Mouse (Mus musculus) left cerebral cortex, adult 2 months (tissue): Measurements from ENCODE around the gene Efcab8. TPM values are rescaled to one million over a fixed set of nuclear protein-coding genes. Genes with fewer than 3 reads are reported as not detected.
"Not testable (repeated sequence)": the region's sequence is repeated elsewhere in the genome, so short reads cannot be mapped to it uniquely, and the experiment has no call there.

Experiments used
- DNase-seq, 2 experiments: peaks; one replicate each; pipeline ENCODE4 v3.0.0; 2021 to 2022; ENCODE audit warnings: low spot score in 2 of 2, mixed read lengths in 1 of 2; ENCODE audit errors: extremely low spot score in 1 of 2
- H3K27ac ChIP-seq: fragments of 200-600 bp; 2 replicates; pipeline ENCODE4 v1.8.1; 2022
- H3K4me3 ChIP-seq: fragments of 200-600 bp; 2 replicates; pipeline ENCODE4 v1.8.1; 2022
- CTCF ChIP-seq: fragments of 200-600 bp; IDR thresholded peaks from 2 replicates; pipeline ENCODE4 v1.8.1; 2022; ENCODE audit warnings: antibody characterized with exemption, mild to moderate bottlenecking, moderate library complexity
- intact Hi-C: fragments of 180-260 bp; cut with DNase I; formaldehyde crosslinking; loops from one replicate; pipeline ENCODE4 v1.15.1; 2025
- total RNA-seq, 2 experiments: library from RNA; stranded (reverse); gene quantifications; 2 replicates each; pipeline ENCODE4 v1.2.3; 2021

The Efcab8 gene
- total RNA-seq, 2 experiments from 2014 or later = 0.16 to 0.38 TPM

- Histone ChIP-seq H3K4me3 (peak overlapping the region; percentile 17), H3K27ac (no peak overlapping the region)
- intact Hi-C loops = no loop called here
- no peak for TF ChIP-seq CTCF
- peak; percentile 53 to 63 for DNase-seq
Measured at GRCm38 (mm10) chr2:153778638-153779362, 931 bp upstream of the Efcab8 start.

DNA sequence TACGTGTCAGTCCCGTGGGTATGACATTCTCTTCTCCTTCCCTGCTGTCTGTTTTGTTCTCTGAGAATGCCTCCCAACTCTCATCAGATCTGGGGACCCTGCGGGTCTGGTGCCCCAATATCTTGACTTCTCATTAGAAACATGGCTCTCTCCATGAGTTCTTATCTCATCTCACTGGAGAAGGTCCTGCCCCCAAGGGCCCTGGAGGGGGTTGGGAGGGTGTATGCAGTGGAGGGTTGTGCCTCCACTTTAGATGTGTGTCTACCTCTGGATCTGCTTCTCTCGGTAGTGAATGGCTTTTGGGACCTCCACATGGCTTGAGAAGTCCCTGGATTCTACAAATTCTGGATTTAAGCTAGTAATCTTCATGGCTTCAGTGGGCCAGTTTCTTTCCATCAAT lies 1.4 kb downstream of the Efcab8 start:
- no peak for TF ChIP-seq CTCF
- Histone ChIP-seq H3K4me3 (no peak overlapping the region), H3K27ac (no peak overlapping the region)
- no peak for DNase-seq
- intact Hi-C loops = no loop called here

GRCm38 (mm10) chr2:153784668-153785067 lies 4.9 kb downstream of the Efcab8 start:
- intact Hi-C loops = no loop called here
- H3K27ac ChIP-seq = no peak overlapping the region
- no peak for DNase-seq
- no peak overlapping the region for H3K4me3 ChIP-seq
- TF ChIP-seq CTCF = no peak

DNA sequence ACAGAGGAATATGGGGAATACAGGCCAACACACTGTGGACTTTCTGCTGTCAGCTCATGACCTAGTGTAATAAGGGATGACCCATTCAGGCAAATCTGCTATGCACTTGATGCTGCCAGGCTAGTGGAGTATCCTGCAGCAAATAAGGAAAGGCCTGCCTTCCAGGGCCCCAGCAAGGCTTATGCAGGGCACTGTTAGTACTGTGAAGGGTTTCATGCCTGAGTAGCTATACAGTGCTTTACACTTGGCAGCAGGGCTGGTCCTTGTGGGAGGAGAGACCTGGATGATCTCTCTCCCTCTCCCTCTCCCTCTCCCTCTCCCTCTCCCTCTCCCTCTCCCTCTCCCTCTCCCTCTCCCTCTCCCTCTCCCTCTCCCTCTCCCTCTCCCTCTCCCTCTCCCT lies 13.6 kb downstream of the Efcab8 start:
- no peak for DNase-seq
- no peak for TF ChIP-seq CTCF
- intact Hi-C loops = loop anchor here (10.0 kb wide), 1 partner anchor 89 kb away; no protein-coding TSS in a partner anchor
- Histone ChIP-seq H3K27ac (no peak overlapping the region), H3K4me3 (no peak overlapping the region)

- no peak overlapping the region for H3K4me3 ChIP-seq
- no peak for DNase-seq
- TF ChIP-seq CTCF = peak; percentile 40
- intact Hi-C loops = loop anchor here (5.0 to 10.0 kb wide), 2 partner anchors 90 to 128 kb away; no protein-coding TSS in a partner anchor
- H3K27ac ChIP-seq = no peak overlapping the region
Measured at GRCm38 (mm10) chr2:153795090-153795489, 15.4 kb downstream of the Efcab8 start.

DNA sequence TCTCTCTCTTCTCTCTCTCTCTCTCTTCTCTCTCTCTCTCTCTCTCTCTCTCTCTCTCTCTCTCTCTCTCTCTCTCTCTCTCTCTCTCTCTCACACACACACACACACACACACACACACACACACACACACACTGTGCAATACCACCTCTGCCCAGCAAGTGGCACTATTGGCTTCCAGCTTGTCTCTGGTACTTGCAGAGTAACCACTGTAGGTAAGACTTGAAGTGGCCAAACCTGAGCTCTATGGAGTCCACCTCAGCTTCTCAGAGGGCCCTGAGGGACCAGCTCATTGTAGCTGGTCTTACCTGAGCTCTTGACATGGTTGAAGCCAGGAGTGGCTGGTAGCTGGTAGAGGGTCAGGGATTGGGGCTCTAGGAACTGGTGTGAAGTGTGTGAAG lies 27.7 kb downstream of the Efcab8 start:
- peak; percentile 57 to 66 for DNase-seq
- peak; percentile 47 for TF ChIP-seq CTCF
- H3K4me3 ChIP-seq, H3K27ac ChIP-seq: not testable (repeated sequence)
- intact Hi-C loops = loop anchor here (2.0 to 5.0 kb wide), 2 partner anchors 45 to 123 kb away; no protein-coding TSS in a partner anchor

- intact Hi-C loops = loop anchor here (5.0 kb wide), 1 partner anchor 44 kb away; no protein-coding TSS in a partner anchor
- no peak overlapping the region for H3K27ac ChIP-seq
- DNase-seq = no peak
- no peak for TF ChIP-seq CTCF
- H3K4me3 ChIP-seq = no peak overlapping the region
Measured at GRCm38 (mm10) chr2:153808146-153808545, 28.4 kb downstream of the Efcab8 start.

GRCm38 (mm10) chr2:153808841-153809240 lies 29.1 kb downstream of the Efcab8 start:
- Histone ChIP-seq H3K27ac (no peak overlapping the region), H3K4me3 (no peak overlapping the region)
- intact Hi-C loops = loop anchor here (5.0 kb wide), 1 partner anchor 43 kb away; no protein-coding TSS in a partner anchor
- DNase-seq = no peak
- no peak for TF ChIP-seq CTCF

DNA sequence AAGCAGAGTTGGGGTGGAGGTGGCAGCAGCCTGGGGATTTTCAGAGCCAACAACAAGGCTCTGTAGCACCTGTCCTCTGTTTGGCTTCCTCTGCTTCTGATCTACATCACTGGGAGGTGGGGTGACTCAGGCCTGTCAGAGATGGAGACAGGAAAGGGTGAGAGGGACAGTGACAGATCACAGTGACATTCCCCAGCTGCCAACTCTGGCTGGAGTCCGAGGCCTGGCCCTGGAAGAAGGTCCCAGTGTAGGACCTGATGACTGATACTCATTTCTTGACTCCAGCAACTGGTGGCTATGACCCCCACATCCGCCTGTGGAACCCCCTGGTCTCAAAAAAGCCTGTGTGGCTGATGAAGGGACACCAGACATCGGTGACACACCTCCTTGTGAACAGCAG lies 30.2 kb downstream of the Efcab8 start:
- H3K4me3 ChIP-seq = no peak overlapping the region
- intact Hi-C loops = loop anchor here (5.0 kb wide), 2 partner anchors 42 to 142 kb away; no protein-coding TSS in a partner anchor
- H3K27ac ChIP-seq = no peak overlapping the region
- no peak for DNase-seq
- no peak for TF ChIP-seq CTCF

DNA sequence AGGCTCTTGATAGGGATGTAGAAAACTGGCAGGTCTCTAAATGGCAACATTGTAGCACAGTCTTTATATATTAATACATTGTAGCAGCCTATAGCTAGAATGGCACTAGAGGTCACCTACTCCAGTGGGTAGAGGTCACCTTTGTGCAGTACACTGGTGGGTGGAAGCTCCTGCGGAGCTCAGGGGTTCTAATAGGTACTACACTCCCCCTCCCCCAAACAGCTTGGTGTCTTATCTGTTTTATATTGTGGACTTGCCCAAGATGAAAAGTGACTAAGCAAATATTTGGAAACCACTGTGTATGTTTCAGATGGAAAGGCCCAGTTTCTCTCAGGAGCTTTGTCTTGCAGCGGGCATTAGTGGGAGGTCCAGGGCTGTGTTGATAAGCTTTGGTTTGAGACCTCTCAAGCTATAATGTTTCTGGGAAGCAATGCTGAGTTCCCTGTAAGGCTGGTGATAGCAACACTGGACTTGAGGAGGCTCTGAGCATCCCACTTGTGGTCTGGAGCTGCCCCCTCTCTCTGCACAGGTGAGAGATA lies 42.3 kb downstream of the Efcab8 start:
- H3K4me3 ChIP-seq = no peak overlapping the region
- H3K27ac ChIP-seq = no peak overlapping the region
- intact Hi-C loops = no loop called here
- DNase-seq = no peak
- TF ChIP-seq CTCF = no peak

GRCm38 (mm10) chr2:153824593-153824992 lies 44.9 kb downstream of the Efcab8 start:
- no peak for DNase-seq
- TF ChIP-seq CTCF = no peak
- intact Hi-C loops = no loop called here
- Histone ChIP-seq H3K4me3 (no peak overlapping the region), H3K27ac (no peak overlapping the region)

GRCm38 (mm10) chr2:153825900-153826299 lies 46.2 kb downstream of the Efcab8 start:
- intact Hi-C loops, H3K4me3 ChIP-seq, DNase-seq, H3K27ac ChIP-seq: not testable (repeated sequence)
